Mouse (Mus musculus) spleen, adult 2 months (tissue): Measurements from ENCODE around the gene Zdhhc13.

Experiments
- CTCF ChIP-seq: fragments of 200-500 bp; IDR thresholded peaks from 2 replicates; pipeline ENCODE4 v1.5.1; 2011; ENCODE audit warnings: mild to moderate bottlenecking, inconsistent platforms; ENCODE audit not compliant: insufficient read depth, insufficient read length, insufficient replicate concordance; ENCODE audit errors: extremely low read depth
- POLR2A ChIP-seq: fragments of 200-500 bp; IDR thresholded peaks from 2 replicates; pipeline ENCODE4 v1.6.1; 2011; ENCODE audit warnings: low read depth, low read length, inconsistent platforms

DNA sequence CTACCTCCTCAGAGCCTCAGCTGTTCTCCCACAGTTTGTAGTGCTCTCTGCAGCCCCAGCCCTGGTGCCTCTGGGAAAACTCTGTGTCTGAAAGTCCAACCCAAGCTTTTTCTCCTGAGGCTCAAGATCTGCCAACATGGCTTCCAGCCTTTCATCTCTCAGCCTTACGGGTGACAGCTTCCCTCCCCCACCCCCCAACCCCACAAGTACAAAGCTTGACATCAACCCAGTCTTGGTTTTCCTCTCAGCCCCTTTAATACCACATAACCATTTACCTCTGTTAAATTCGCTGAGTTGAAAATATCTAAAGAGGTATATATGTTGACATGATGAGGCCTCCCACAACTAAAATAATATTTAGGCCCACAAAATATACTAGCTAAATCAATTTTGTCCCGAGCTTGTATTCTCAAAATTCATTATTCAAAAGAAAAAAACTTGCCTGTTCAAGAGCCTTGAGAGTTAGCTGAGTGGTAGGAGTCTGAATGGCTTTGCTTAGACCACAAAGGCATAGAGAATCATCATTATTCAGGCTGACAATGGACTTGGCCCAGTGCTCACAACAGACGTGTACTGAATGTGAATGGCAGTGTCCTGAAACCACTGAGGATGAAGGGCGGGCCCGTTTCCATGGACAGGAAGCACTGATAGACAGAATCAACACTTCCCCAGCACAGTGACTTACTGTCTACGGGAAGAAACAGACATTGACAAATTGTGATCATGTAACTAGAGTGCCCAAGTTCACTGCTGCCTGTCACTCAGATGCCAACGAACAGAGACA lies 10.9 kb upstream of the Zdhhc13 start:
- TF ChIP-seq CTCF: no peak
- TF ChIP-seq POLR2A: no peak
